Mouse (Mus musculus): ENCODE measurements around the gene Aff4.
A peak's percentile ranks its signal among the peaks of the same experiment; 100 is the strongest.
"Not testable (repeated sequence)": the region's sequence is repeated elsewhere in the genome, so short reads cannot be mapped to it uniquely, and the experiment has no call there.

Aff4 gene

DNA sequence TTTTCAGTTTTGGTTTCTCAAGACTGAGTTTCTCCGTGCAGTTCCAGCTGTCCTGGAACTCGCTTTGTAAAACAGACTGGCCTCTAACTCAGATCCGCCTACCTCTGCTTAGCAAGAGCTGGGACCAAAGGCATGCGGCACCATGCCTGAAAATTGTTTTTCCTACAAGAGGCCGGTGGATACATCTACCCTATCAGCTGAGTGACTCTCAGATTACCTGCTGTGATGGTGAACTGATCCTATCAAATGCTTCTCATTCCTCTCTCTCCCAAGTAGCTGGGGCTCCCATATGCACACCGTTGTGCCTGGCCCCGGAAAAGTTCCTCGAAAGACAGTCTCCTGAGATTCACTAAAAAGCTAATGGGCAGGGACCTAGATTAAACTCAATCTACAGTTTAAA, 12.9 kb upstream of the Aff4 start:
- DNase-seq (ENCODE audit: low spot score in 2 of 2), result no peak

DNA sequence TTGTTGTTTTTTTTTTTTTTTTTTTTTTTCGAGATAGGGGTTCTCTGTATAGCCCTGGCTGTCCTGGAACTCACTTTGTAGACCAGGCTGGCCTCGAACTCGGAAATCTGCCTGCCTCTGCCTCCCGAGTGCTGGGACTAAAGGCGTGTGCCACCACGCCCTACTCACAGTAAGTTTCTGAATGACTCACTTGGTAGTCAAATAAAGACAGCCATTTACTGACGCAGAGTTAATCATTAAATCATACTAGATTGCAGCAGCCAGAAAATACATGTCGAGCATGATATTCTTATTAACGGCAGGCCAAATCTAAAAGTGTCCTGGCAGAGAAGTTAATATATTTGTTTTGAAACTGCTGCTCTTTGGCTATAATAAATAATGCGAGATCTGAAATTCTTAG, 9.6 kb upstream of the Aff4 start:
- DNase-seq (ENCODE audit: low spot score in 2 of 2), result not testable (repeated sequence)

DNA sequence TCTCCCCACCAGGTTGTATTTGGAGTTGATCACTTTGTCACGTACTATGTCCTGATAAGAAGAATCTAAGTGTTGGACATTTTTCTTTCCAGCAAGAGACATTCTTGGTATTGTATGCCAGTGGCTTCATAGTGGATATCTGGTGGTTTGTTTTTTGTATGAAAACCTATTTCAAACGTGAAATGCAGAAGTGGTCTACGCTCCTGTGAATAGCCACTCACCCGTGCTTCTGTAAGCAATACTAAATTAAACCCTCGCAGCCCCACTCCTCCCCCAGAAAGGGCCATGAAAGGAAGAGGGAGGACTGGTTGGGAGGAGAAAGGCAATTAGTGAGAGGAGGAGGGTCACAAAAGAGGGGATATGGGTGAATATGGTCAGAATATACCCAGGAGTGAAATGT, 7.9 kb upstream of the Aff4 start:
- DNase-seq (ENCODE audit: low spot score in 2 of 2), result no peak

DNA sequence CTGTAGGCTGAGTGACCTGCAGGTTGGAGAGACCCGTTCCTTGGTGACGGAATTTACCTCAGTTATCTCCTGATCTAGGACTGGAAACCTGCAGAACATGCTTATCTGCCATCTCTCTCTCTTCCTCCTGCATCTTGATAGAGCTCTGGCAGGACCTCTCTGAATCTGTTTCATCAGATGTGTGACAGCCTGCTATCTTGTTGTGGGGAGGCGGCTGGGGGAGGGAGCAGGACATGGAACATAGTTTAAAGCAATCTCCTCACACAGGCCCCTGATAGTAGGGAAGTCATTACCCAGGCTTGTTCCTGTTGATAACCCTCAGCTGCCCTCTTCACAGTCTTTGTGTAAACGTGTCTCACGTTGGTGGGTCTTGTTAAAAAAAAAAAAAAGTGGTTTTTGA, 5.3 kb upstream of the Aff4 start:
- no peak for DNase-seq (ENCODE audit: low spot score in 2 of 2)

DNA sequence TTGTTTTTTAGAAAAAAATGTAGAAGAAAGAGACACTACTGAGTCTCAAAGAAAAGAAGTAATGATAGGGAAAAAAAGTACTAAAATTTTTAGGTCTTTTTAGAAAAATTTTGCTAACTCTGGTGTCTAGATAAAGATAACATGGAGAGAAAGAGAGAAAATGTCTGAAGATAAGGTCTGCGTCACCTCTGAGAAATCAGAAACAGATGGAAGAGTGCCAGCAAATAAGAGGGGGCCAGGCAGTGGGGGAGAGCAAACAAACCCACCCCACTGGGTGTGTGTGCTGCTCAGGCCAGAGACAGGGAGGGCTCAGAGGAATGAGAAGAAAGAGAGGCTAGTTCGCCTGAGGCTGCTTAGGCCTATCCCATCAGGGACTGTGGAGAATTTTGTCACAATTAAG, 4.9 kb upstream of the Aff4 start:
- DNase-seq (ENCODE audit: low spot score in 2 of 2), result no peak

DNA sequence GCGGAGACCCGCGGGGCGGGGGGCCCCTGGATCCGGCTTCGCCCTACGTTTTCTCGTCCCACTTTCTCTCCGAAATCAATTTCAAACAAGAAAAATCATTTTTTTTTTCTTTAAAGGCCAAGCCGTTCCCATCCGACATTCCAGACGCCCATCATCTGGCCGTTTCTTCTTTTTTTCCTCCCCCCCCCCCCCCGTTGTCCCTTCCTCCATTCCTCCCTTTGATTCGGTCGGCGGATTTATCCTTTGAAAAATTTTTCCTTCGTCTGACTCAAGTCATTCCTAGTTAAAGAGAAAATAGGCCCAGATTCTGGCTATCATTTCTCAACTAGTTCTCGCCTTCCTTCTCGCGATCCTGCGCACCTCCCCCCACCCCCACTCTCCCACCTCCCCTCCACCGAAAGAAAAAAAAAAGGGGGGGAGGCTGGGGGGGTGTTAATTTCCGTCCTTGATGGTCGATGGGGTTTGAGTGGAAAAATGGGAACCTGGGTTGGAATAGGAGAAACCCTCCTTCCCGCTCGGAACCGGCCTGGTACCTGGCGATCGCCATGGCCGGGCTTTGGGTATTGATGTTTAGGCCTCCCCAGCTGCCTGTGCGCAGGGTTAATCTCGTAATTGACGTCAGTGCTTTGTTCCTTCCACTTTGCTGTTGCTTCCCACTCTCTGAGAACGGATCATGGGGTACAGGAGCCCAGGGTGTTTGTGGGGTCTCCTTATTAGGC, 750 bp downstream of the Aff4 start:
- peak; percentile 53 to 66 for DNase-seq (ENCODE audit: low spot score in 2 of 2)

GRCm38 (mm10) chr11:53351943-53352590, 1.4 kb downstream of the Aff4 start:
- DNase-seq (ENCODE audit: low spot score in 2 of 2), result no peak

GRCm38 (mm10) chr11:53358504-53359155, 8.0 kb downstream of the Aff4 start:
- no peak for DNase-seq (ENCODE audit: low spot score in 2 of 2)

DNA sequence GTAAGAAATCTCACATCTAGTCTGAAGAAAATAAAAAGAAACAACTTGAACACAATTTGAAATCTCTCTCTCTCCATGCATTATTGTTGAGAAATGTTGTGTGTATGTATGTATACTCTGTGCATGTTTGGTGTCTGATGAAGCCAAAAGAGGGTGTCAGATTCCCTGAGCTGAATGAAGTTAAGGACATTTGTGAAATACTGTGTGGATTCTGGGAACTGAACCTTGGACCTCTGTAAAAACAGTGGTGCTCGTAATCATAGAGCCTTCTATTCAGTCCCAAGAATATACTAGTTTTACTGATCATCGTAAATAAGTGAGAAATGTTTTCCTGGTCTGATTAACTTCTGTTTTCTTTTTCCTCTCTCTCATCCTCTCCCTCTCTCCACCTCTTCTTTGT, 16.4 kb downstream of the Aff4 start:
- DNase-seq (ENCODE audit: low spot score in 2 of 2), result no peak

GRCm38 (mm10) chr11:53378918-53379317, 28.3 kb downstream of the Aff4 start:
- no peak for DNase-seq (ENCODE audit: low spot score in 2 of 2)

GRCm38 (mm10) chr11:53383758-53384428, 33.3 kb downstream of the Aff4 start:
- DNase-seq (ENCODE audit: low spot score in 2 of 2), result no peak

GRCm38 (mm10) chr11:53393856-53394255, 43.2 kb downstream of the Aff4 start:
- DNase-seq (ENCODE audit: low spot score in 2 of 2), result no peak

DNA sequence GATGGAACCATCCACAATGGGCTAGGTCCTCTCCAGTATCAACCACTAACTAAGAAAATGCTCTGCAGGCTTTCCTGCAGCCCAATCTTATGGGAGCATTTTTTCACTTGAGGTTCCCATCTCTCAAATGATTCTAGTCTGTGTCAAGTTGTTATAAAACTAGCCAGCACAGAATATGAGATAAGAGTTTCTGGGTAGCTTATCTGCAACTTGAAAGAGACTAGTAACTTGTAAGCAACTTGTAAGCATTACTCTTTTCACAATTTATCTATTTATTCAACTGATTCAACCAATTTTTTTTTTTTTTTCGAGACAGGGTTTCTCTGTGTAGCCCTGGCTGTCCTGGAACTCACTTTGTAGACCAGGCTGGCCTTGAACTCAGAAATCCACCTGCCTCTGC, 53.0 kb downstream of the Aff4 start:
- no peak for DNase-seq (ENCODE audit: low spot score in 2 of 2)

- DNase-seq (ENCODE audit: low spot score in 2 of 2), result peak in 1 of 2 experiments; percentile 34
Observed at GRCm38 (mm10) chr11:53411738-53412137, 61.1 kb downstream of the Aff4 start.

GRCm38 (mm10) chr11:53413871-53414270, 63.2 kb downstream of the Aff4 start:
- no peak for DNase-seq (ENCODE audit: low spot score in 2 of 2)

GRCm38 (mm10) chr11:53418048-53418447, 67.4 kb downstream of the Aff4 start:
- DNase-seq (ENCODE audit: low spot score in 2 of 2), result no peak

GRCm38 (mm10) chr11:53423036-53423435, 72.4 kb downstream of the Aff4 start, which contains the start of gene Leap2:
Leap2 (minus strand) TSS chr11:53423170.
- DNase-seq (ENCODE audit: low spot score in 2 of 2), result no peak

- DNase-seq (ENCODE audit: low spot score in 2 of 2), result no peak
Observed at GRCm38 (mm10) chr11:53424826-53425225, 74.2 kb downstream of the Aff4 start.

DNA sequence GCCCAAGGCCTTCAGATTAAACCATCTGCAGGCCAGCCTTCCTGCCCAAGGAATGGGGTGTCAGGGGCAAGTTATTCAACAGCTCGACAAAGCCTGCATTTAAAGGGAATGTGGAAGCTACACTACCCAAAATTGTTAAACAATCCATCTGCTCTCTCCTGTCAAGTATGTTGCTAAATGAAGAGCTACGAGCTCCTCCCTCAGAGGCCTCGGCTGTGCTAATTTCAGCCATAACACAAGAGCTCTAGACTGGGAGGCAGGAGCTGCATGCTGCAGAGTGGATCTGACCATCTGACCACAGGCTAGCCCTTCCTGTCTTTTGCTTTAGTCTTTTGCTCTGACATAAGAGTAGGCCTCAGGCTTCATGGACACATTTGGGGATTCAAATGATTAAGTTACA, 74.6 kb downstream of the Aff4 start:
- DNase-seq (ENCODE audit: low spot score in 2 of 2), result peak in 1 of 2 experiments; percentile 44

GRCm38 (mm10) chr11:53425711-53426255, 75.2 kb downstream of the Aff4 start:
- DNase-seq (ENCODE audit: low spot score in 2 of 2), result no peak

DNA sequence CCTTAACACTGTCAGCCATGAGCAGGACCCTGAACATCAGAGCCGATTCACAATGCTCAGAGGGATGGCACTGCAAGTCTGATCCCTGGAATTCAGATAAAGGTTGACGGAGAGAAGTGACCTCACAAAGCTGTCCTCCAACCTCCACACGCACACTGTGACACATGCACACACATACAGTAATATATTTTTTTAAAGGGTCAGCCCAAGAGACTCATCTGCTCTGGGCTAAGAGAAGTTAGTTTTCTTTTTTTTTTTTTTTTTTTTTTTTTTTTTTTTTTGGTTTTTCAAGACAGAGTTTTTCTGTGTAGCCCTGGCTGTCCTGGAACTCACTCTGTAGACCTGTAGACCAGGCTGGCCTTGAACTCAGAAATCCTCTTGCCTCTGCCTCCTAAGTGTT, 76.3 kb downstream of the Aff4 start:
- DNase-seq (ENCODE audit: low spot score in 2 of 2), result not testable (repeated sequence)

All from right cerebral cortex, adult 2 months (tissue).